Mouse (Mus musculus) hindlimb bud, embryonic 11.5 days (tissue): Measurements from ENCODE around the gene Rpl7l1.
"Not testable (repeated sequence)": the region's sequence is repeated elsewhere in the genome, so short reads cannot be mapped to it uniquely, and the experiment has no call there.

Experiments
- DNase-seq: peaks from one replicate; pipeline ENCODE4 v3.0.0-alpha.2; 2012; ENCODE audit warnings: low read depth, low spot score; ENCODE audit errors: extremely low spot score

Rpl7l1 gene

GRCm38 (mm10) chr17:46782341-46783221 is at the start of gene Rpl7l1:
Gene Rpl7l1, minus strand, starts transcription at chr17:46782672.
- DNase-seq, result peak; percentile 87

- DNase-seq, result no peak
These were observed 47.5 kb upstream of the Rpl7l1 start for GRCm38 (mm10) chr17:46829856-46830535.

- no peak for DNase-seq
These were observed 46.5 kb upstream of the Rpl7l1 start for GRCm38 (mm10) chr17:46828935-46829334.

- DNase-seq, result no peak
These were observed 40.6 kb upstream of the Rpl7l1 start for GRCm38 (mm10) chr17:46823091-46823490.

- DNase-seq, result no peak
These were observed 38.2 kb upstream of the Rpl7l1 start for GRCm38 (mm10) chr17:46820628-46821027.

- DNase-seq, result no peak
These were observed 35.3 kb upstream of the Rpl7l1 start for GRCm38 (mm10) chr17:46817734-46818158.

- no peak for DNase-seq
These were observed 33.8 kb upstream of the Rpl7l1 start for GRCm38 (mm10) chr17:46816306-46816705.

GRCm38 (mm10) chr17:46814497-46814896 is 32.0 kb upstream of the Rpl7l1 start:
- no peak for DNase-seq

- no peak for DNase-seq
These were observed 31.2 kb upstream of the Rpl7l1 start for GRCm38 (mm10) chr17:46813637-46814036.

GRCm38 (mm10) chr17:46812442-46812841 is 30.0 kb upstream of the Rpl7l1 start:
- DNase-seq, result no peak

- DNase-seq, result no peak
These were observed 28.2 kb upstream of the Rpl7l1 start for GRCm38 (mm10) chr17:46810672-46811071.

GRCm38 (mm10) chr17:46809131-46809830 is 26.8 kb upstream of the Rpl7l1 start:
- DNase-seq, result no peak

GRCm38 (mm10) chr17:46808376-46808775 is 25.9 kb upstream of the Rpl7l1 start:
- DNase-seq, result no peak

GRCm38 (mm10) chr17:46801761-46802160 is 19.3 kb upstream of the Rpl7l1 start:
- no peak for DNase-seq

GRCm38 (mm10) chr17:46799680-46800079 is 17.2 kb upstream of the Rpl7l1 start:
- DNase-seq, result no peak

GRCm38 (mm10) chr17:46797386-46797785 is 14.9 kb upstream of the Rpl7l1 start:
- DNase-seq, result no peak

- DNase-seq, result no peak
These were observed 14.3 kb upstream of the Rpl7l1 start for GRCm38 (mm10) chr17:46796743-46797142.

GRCm38 (mm10) chr17:46792963-46793362 is 10.5 kb upstream of the Rpl7l1 start:
- no peak for DNase-seq

- not testable (repeated sequence) for DNase-seq
These were observed 5.5 kb upstream of the Rpl7l1 start for GRCm38 (mm10) chr17:46787974-46788373.

GRCm38 (mm10) chr17:46786952-46787351 is 4.5 kb upstream of the Rpl7l1 start:
- no peak for DNase-seq

- DNase-seq, result no peak
These were observed 722 bp upstream of the Rpl7l1 start for GRCm38 (mm10) chr17:46783222-46783565.

- no peak for DNase-seq
These were observed 596 bp downstream of the Rpl7l1 start for GRCm38 (mm10) chr17:46781876-46782275.
